Mouse (Mus musculus) C2C12 (cell line): ENCODE results near the gene Arnt.

ENCODE experiments used
- CTCF ChIP-seq: IDR thresholded peaks from one replicate; pipeline ENCODE4 v1.5.1; 2011; ENCODE audit not compliant: control insufficient read depth, insufficient read depth, insufficient read length
- MAX ChIP-seq: IDR thresholded peaks from one replicate; pipeline ENCODE4 v1.6.1; 2011; ENCODE audit warnings: mild to moderate bottlenecking, control low read depth
- USF1 ChIP-seq: IDR thresholded peaks from one replicate; pipeline ENCODE4 v1.6.1; 2011; ENCODE audit warnings: low read depth, mild to moderate bottlenecking, control low read depth, moderate library complexity

DNA sequence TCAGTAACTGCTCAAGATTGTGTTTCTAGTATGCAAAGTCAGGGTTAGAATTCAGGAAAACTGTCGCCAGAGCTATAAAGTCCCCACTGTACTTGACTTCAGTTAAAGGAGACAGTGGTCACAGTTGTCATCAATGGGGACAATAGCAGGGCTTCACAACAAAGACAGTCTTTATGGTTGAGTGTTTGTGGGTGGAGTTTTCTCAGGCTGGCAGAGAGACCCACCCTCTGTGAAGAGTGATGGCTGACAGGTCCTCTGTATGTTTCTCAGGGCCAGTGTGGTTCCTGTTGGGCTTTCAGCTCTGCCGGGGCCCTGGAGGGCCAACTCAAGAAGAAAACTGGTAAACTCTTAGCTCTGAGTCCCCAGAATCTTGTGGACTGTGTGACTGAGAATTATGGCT lies 68.1 kb downstream of the Arnt start:
- TF ChIP-seq USF1 (no peak), CTCF (no peak), MAX (no peak)
